ENCODE assay signal across 27 mouse cellular contexts in the genomic region with DNA sequence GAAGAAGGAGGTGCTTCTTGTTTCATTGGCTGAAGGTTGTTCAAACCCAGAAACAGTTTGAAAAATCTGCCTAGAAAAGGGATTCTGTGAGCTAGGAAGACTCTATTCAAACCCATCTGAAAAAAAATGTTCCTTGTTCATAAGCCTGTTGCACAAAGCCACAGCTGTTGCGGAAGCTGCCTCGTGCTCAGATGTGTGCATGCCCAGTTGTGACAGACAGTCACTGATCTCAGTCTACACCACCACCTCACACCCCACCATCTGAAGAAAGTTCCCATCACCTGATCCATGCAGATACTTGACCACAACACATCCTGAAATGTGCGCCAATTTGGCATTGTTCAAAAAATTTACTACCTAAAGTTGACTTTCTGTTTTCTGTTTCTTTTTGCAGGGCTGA.
"Had no signal": no experiment of that assay in that cellular context is flagged by ENCODE, and none has a peak within 500 bp of the region (broad histone marks: within the 10 kb centered on the region; RNA-seq: fewer than 3 reads in every experiment).

No protein-coding gene starts in this region.

- H3K9ac ChIP-seq: heart, embryonic 13.5 days; heart, embryonic 15.5 days; hindbrain, embryonic 12.5 days; hindbrain, embryonic 14.5 days; kidney, embryonic 15.5 days; limb, embryonic 13.5 days; limb, embryonic 15.5 days; liver, embryonic 12.5 days; liver, embryonic 14.5 days had no signal

- H3K4me3 ChIP-seq: heart, adult 2 months; heart, embryonic 13.5 days; heart, embryonic 15.5 days; hindbrain, embryonic 10.5 days; hindbrain, embryonic 12.5 days; kidney, embryonic 15.5 days; limb, embryonic 13.5 days; limb, embryonic 15.5 days; liver, embryonic 12.5 days had no signal

- H3K4me1 ChIP-seq: hindbrain, embryonic 10.5 days; hindbrain, embryonic 12.5 days; kidney, embryonic 15.5 days; limb, embryonic 13.5 days; limb, embryonic 15.5 days; liver, embryonic 12.5 days had no signal

- H3K36me3 ChIP-seq: heart, embryonic 13.5 days; heart, embryonic 15.5 days; hindbrain, embryonic 10.5 days; hindbrain, embryonic 12.5 days; kidney, embryonic 15.5 days; limb, embryonic 13.5 days; limb, embryonic 15.5 days; liver, embryonic 12.5 days had no signal

- ATAC-seq: hindbrain, embryonic 16.5 days; inflammation-experienced regulatory T-cells, adult 6 months; intestine, postnatal 0 days; liver, embryonic 12.5 days had no signal

- H3K9me3 ChIP-seq: heart, embryonic 13.5 days; heart, embryonic 15.5 days; hindbrain, embryonic 10.5 days; hindbrain, embryonic 12.5 days; kidney, embryonic 15.5 days; limb, embryonic 13.5 days; limb, embryonic 15.5 days; liver, embryonic 12.5 days had no signal

- H3K27ac ChIP-seq: heart, adult 2 months; heart, embryonic 13.5 days; heart, embryonic 15.5 days; hindbrain, embryonic 10.5 days; hindbrain, embryonic 12.5 days; hindbrain, embryonic 14.5 days; kidney, embryonic 15.5 days; kidney, postnatal 0 days; limb, embryonic 13.5 days; limb, embryonic 15.5 days; liver, embryonic 12.5 days; liver, embryonic 14.5 days had no signal

- H3K27me3 ChIP-seq: heart, embryonic 13.5 days; heart, embryonic 15.5 days; hindbrain, embryonic 12.5 days; kidney, embryonic 15.5 days; limb, embryonic 13.5 days; limb, embryonic 15.5 days; liver, embryonic 12.5 days had no signal

- DNase-seq: gastrocnemius, postnatal 14 days; gastrocnemius, postnatal 36 days; heart, adult 2 months; heart, postnatal 14 days; heart, postnatal 4 days; kidney, adult 18-20 months; kidney, adult 9 months; kidney, postnatal 14 days; kidney, postnatal 36 days; layer of hippocampus, adult 9-11 months; layer of hippocampus, postnatal 36 days; left cerebral cortex, postnatal 4 days had no signal

- H3K4me2 ChIP-seq: heart, embryonic 11.5 days; heart, embryonic 13.5 days; heart, embryonic 15.5 days; hindbrain, embryonic 12.5 days; hindbrain, embryonic 14.5 days; kidney, embryonic 15.5 days; limb, embryonic 13.5 days; limb, embryonic 15.5 days; liver, embryonic 12.5 days had no signal
